Mouse (Mus musculus) hindbrain, postnatal 0 days (tissue): ENCODE measurements around the gene Slc35g3. TPM values are rescaled to one million over a fixed set of nuclear protein-coding genes. Genes with fewer than 3 reads are reported as not detected.

Source experiments
- ATAC-seq: fragments of 200-750 bp; cut with Nextera tagmentation; 2 replicates; pipeline ENCODE4 v1.8.0; 2017; ENCODE audit warnings: mild to moderate bottlenecking, moderate TSS enrichment, moderate library complexity
- DNase-seq: peaks from one replicate; pipeline ENCODE4 v3.0.0-alpha.2; 2015; ENCODE audit warnings: low spot score
- H3K27ac ChIP-seq: fragments of 300-500 bp; sonication (generic); 2 replicates; pipeline ENCODE4 v1.5.1; 2014; ENCODE audit warnings: mild to moderate bottlenecking
- H3K27me3 ChIP-seq: fragments of 300-500 bp; sonication (generic); 2 replicates; pipeline ENCODE4 v1.6.1; 2014; ENCODE audit warnings: low read length, mixed read lengths; ENCODE audit not compliant: insufficient read depth
- H3K36me3 ChIP-seq: fragments of 300-500 bp; sonication (generic); 2 replicates; pipeline ENCODE4 v1.6.1; 2014; ENCODE audit warnings: low read length, mixed read lengths; ENCODE audit not compliant: insufficient read depth
- H3K4me1 ChIP-seq: fragments of 300-500 bp; sonication (generic); 2 replicates; pipeline ENCODE4 v1.6.1; 2014; ENCODE audit warnings: antibody characterized with exemption, low read length, mixed read lengths; ENCODE audit not compliant: insufficient read depth
- H3K4me2 ChIP-seq: fragments of 300-500 bp; sonication (generic); 2 replicates; pipeline ENCODE4 v1.6.1; 2014; ENCODE audit warnings: low read depth, mild to moderate bottlenecking, low read length, moderate library complexity, mixed read lengths
- H3K4me3 ChIP-seq: fragments of 300-500 bp; sonication (generic); 2 replicates; pipeline ENCODE4 v1.5.1; 2014; ENCODE audit warnings: low read length
- H3K9ac ChIP-seq: fragments of 300-500 bp; sonication (generic); replicated peaks from 2 replicates; pipeline ENCODE4 v1.6.1; 2014; ENCODE audit warnings: mild to moderate bottlenecking, low read length, moderate library complexity, mixed read lengths
- H3K9me3 ChIP-seq: fragments of 300-500 bp; sonication (generic); 2 replicates; pipeline ENCODE4 v1.6.1; 2016; ENCODE audit warnings: low read length, mixed read lengths
- CTCF ChIP-seq: IDR thresholded peaks from 2 replicates; pipeline ENCODE4 v1.5.1; 2016; ENCODE audit warnings: antibody characterized with exemption, control low read depth, low read depth
- WGBS: fragments of 180-500 bp; shearing (Covaris S2); extraction: QIAGEN DNeasy Blood & Tissue Kit; methylation state at CpG from one replicate; pipeline ENCODE4 v1.1.7; 2014; 5-methylcytosine and 5-hydroxymethylcytosine counted together
- polyA plus RNA-seq: library from polyadenylated mRNA; unstranded; fragments of >200 nt; fragmentation: Nextera tagmentation; extraction: Ambion mirVana; gene quantifications from 2 replicates; pipeline ENCODE4 v1.2.1, GENCODE M21; 2015
- total RNA-seq: library from RNA; depleted of rRNA; stranded (reverse); fragments of >200 nt; gene quantifications from 2 replicates; pipeline ENCODE4 v1.2.3, GENCODE M21; 2014

Gene Slc35g3
- total and polyA plus RNA-seq, 2 experiments from 2014 or later = 0.15 TPM; not detected in 1

- H3K4me1 ChIP-seq = no peaks in the 10 kb centered on the region
- peaks cover 11% of the 10 kb centered on the region for H3K36me3 ChIP-seq
- DNase-seq = no peak
- H3K9me3 ChIP-seq = no peaks in the 10 kb centered on the region
- WGBS = 83% methylated on average over 20 of the region's 20 CpGs
- no peak overlapping the region for H3K4me3 ChIP-seq
- no peaks in the 10 kb centered on the region for H3K27me3 ChIP-seq
- no peak for TF ChIP-seq CTCF
- H3K27ac ChIP-seq = no peak overlapping the region
- ATAC-seq = no peak
- H3K4me2 ChIP-seq = no peak overlapping the region
- no peak overlapping the region for H3K9ac ChIP-seq
Measured at GRCm38 (mm10) chr11:69776488-69776887, 14.7 kb upstream of the Slc35g3 start.

GRCm38 (mm10) chr11:69775716-69776115 lies 13.9 kb upstream of the Slc35g3 start:
- DNase-seq = no peak
- Histone ChIP-seq H3K36me3 (peaks cover 11% of the 10 kb centered on the region), H3K4me3 (no peak overlapping the region), H3K9ac (no peak overlapping the region), H3K27me3 (no peaks in the 10 kb centered on the region), H3K27ac (no peak overlapping the region), H3K4me2 (no peak overlapping the region), H3K9me3 (no peaks in the 10 kb centered on the region), H3K4me1 (no peaks in the 10 kb centered on the region)
- WGBS = 55% methylated on average over 10 of the region's 10 CpGs
- ATAC-seq = peak; percentile 25; the same call in 1 of the 2 replicates
- no peak for TF ChIP-seq CTCF

GRCm38 (mm10) chr11:69774961-69775360 lies 13.2 kb upstream of the Slc35g3 start:
- Histone ChIP-seq H3K4me1 (no peaks in the 10 kb centered on the region), H3K9ac (no peak overlapping the region), H3K27ac (no peak overlapping the region), H3K4me3 (no peak overlapping the region), H3K36me3 (peaks cover 11% of the 10 kb centered on the region), H3K27me3 (no peaks in the 10 kb centered on the region), H3K9me3 (no peaks in the 10 kb centered on the region), H3K4me2 (no peak overlapping the region)
- 64% methylated on average over 5 of the region's 5 CpGs for WGBS
- DNase-seq (no peak), ATAC-seq (no peak)
- no peak for TF ChIP-seq CTCF

- H3K9me3 ChIP-seq = no peaks in the 10 kb centered on the region
- H3K36me3 ChIP-seq = no peaks in the 10 kb centered on the region
- H3K9ac ChIP-seq = peak overlapping the region; percentile 37
- H3K4me1 ChIP-seq = peaks cover 11% of the 10 kb centered on the region; the same call in 1 of the 2 replicates
- no peaks in the 10 kb centered on the region for H3K27me3 ChIP-seq
- no peak for TF ChIP-seq CTCF
- peak overlapping the region; percentile 96; the same call in 1 of the 2 replicates for H3K4me3 ChIP-seq
- H3K4me2 ChIP-seq = peak overlapping the region; percentile 74
- ATAC-seq (no peak), DNase-seq (no peak)
- 60% methylated on average over 4 of the region's 4 CpGs for WGBS
- peak overlapping the region; percentile 96; the same call in 1 of the 2 replicates for H3K27ac ChIP-seq
Measured at GRCm38 (mm10) chr11:69767625-69767909, 5.8 kb upstream of the Slc35g3 start.

- H3K4me2 ChIP-seq = peak overlapping the region; percentile 74
- TF ChIP-seq CTCF = no peak
- no peak for ATAC-seq
- peak overlapping the region; percentile 99 for H3K9ac ChIP-seq
- H3K27me3 ChIP-seq = no peaks in the 10 kb centered on the region
- peak overlapping the region; percentile 96 for H3K27ac ChIP-seq
- peaks cover 11% of the 10 kb centered on the region; the same call in 1 of the 2 replicates for H3K4me1 ChIP-seq
- H3K9me3 ChIP-seq = no peaks in the 10 kb centered on the region
- H3K4me3 ChIP-seq = peak overlapping the region; percentile 96
- H3K36me3 ChIP-seq = no peaks in the 10 kb centered on the region
- DNase-seq = no peak
- 58% methylated on average over 13 of the region's 13 CpGs for WGBS
Measured at GRCm38 (mm10) chr11:69766872-69767624, 5.3 kb upstream of the Slc35g3 start.

GRCm38 (mm10) chr11:69766126-69766609 lies 4.4 kb upstream of the Slc35g3 start:
- WGBS = under 1% methylated on average over 36 of the region's 37 CpGs
- no peaks in the 10 kb centered on the region for H3K27me3 ChIP-seq
- ATAC-seq (peak; percentile 81), DNase-seq (peak; percentile 76)
- no peak for TF ChIP-seq CTCF
- H3K9ac ChIP-seq = peak overlapping the region; percentile 99
- H3K36me3 ChIP-seq = no peaks in the 10 kb centered on the region
- H3K27ac ChIP-seq = peak overlapping the region; percentile 96
- H3K4me2 ChIP-seq = peak overlapping the region; percentile 74
- H3K9me3 ChIP-seq = no peaks in the 10 kb centered on the region
- peaks cover 11% of the 10 kb centered on the region; the same call in 1 of the 2 replicates for H3K4me1 ChIP-seq
- peak overlapping the region; percentile 96 for H3K4me3 ChIP-seq
